In genomic region chr11:113627785-113628184, GRCm38 (mm10) we compare ENCODE assay signal across 13 mouse cellular contexts. TPM values are rescaled to one million over a fixed set of nuclear protein-coding genes. Genes with fewer than 3 reads are reported as not detected.
A peak's percentile ranks its signal among the peaks of the same experiment; 100 is the strongest.
DNase-seq lines count a peak whose midpoint lies in the region; ATAC-seq and TF ChIP-seq lines count a peak whose summit lies in the region.
"Had no signal": no experiment of that assay in that cellular context is flagged by ENCODE, and none has a peak within 500 bp of the region (broad histone marks: within the 10 kb centered on the region; RNA-seq: fewer than 3 reads in every experiment).

No protein-coding gene starts in this region.

- no peak for DNase-seq in heart, postnatal 0 days (ENCODE audit: low spot score)
- DNase-seq in heart, postnatal 4 days: no peak
- DNase-seq in lung, postnatal 14 days: peak; percentile 33
- no peak for DNase-seq in lung, adult 18-20 months
- peak; percentile 27 for DNase-seq in ZHBTc4 (ENCODE audit: low read depth, low spot score)
- peak; percentile 58 for DNase-seq in splenic B cell, adult 2 months (ENCODE audit: low read depth, low spot score)
- no peak for DNase-seq in yolk sac, embryonic 10.5 days (ENCODE audit: low spot score)
- DNase-seq in spleen, postnatal 36 days (ENCODE audit: low spot score in 2 of 2): no peak
- DNase-seq: liver, embryonic 13.5 days had no signal

- H3K9me3 ChIP-seq in heart, postnatal 0 days (replicated peaks; ENCODE audit: control insufficient read depth, low read length): no peaks in the 10 kb centered on the region
- H3K9me3 ChIP-seq: liver, embryonic 13.5 days had no signal

- peak; percentile 41 for TF ChIP-seq CTCF in heart, postnatal 0 days (IDR thresholded peaks at IDR 0.05; ENCODE audit: low read depth)

- H3K4me1 ChIP-seq in heart, postnatal 0 days (ENCODE audit: control insufficient read depth, insufficient read depth): no peaks in the 10 kb centered on the region

- H3K4me2 ChIP-seq in heart, postnatal 0 days (ENCODE audit: low read depth, low read length): no peak overlapping the region
- H3K4me2 ChIP-seq: liver, embryonic 13.5 days had no signal

- no peak overlapping the region for H3K9ac ChIP-seq in heart, postnatal 0 days (replicated peaks; ENCODE audit: low read depth, low read length)
- H3K9ac ChIP-seq: liver, embryonic 13.5 days had no signal

- no peak overlapping the region for H3K27ac ChIP-seq in heart, postnatal 0 days (ENCODE audit: low read depth)
- H3K27ac ChIP-seq: liver, embryonic 13.5 days had no signal

- no peak overlapping the region for H3K4me3 ChIP-seq in heart, postnatal 0 days (ENCODE audit: low read depth, low read length)
- H3K4me3 ChIP-seq: liver, embryonic 13.5 days; myocyte had no signal

- no peak for TF ChIP-seq EP300 in heart, postnatal 0 days (IDR thresholded peaks at IDR 0.05; ENCODE audit: low read depth)

- H3K36me3 ChIP-seq in heart, postnatal 0 days (replicated peaks; ENCODE audit: control insufficient read depth, insufficient read depth, low read length): no peaks in the 10 kb centered on the region
- H3K36me3 ChIP-seq in splenic B cell, adult 2 months (ENCODE audit: control insufficient read depth, insufficient read depth, low read length, poor library complexity, severe bottlenecking): no peaks in the 10 kb centered on the region
- H3K36me3 ChIP-seq: liver, embryonic 13.5 days had no signal

- no peaks in the 10 kb centered on the region for H3K27me3 ChIP-seq in heart, postnatal 0 days (ENCODE audit: control insufficient read depth, insufficient read depth, low read length)
- no peaks in the 10 kb centered on the region for H3K27me3 ChIP-seq in splenic B cell, adult 2 months (ENCODE audit: control insufficient read depth, insufficient read depth, low read length, poor library complexity, severe bottlenecking)
- H3K27me3 ChIP-seq: liver, embryonic 13.5 days; Patski had no signal

- ATAC-seq in heart, postnatal 0 days (ENCODE audit: insufficient read depth, low read depth): no peak
- ATAC-seq: Patski had no signal

- WGBS in heart, postnatal 0 days: 48% methylated on average over 4 of the region's 4 CpGs

RNA-seq across cellular contexts. Expression of gene Sstr2, which starts 8.6 kb away (rescaled TPM):
- total RNA-seq in heart, postnatal 0 days (2014; rRNA removed; ENCODE audit: low replicate concordance): not detected in 2 replicates
- 0.12 TPM in 1 of 2 replicates, not detected in the other for polyA plus RNA-seq in heart, postnatal 0 days (2015; fragmentation: Nextera tagmentation; extraction: Ambion mirVana)
- not detected for total RNA-seq in heart, postnatal 4 days (2021)
- total RNA-seq: gastrocnemius, adult 18-20 months; heart, postnatal 14 days had no signal

RNA-seq across cellular contexts. Expression of gene Cog1, which starts 21.2 kb away (rescaled TPM):
- total RNA-seq in heart, postnatal 0 days (2014; rRNA removed; ENCODE audit: low replicate concordance): 26.5 and 30.3 TPM in 2 replicates
- 10.7 and 12.3 TPM in 2 replicates for polyA plus RNA-seq in heart, postnatal 0 days (2015; fragmentation: Nextera tagmentation; extraction: Ambion mirVana)
- total RNA-seq in heart, postnatal 4 days (2021): 10 to 100 TPM; 17.5 to 19.5 TPM

RNA-seq across cellular contexts. Expression of gene Slc39a11, which starts 22.1 kb away (rescaled TPM):
- 16.3 and 19.1 TPM in 2 replicates for total RNA-seq in heart, postnatal 0 days (2014; rRNA removed; ENCODE audit: low replicate concordance)
- polyA plus RNA-seq in heart, postnatal 0 days (2015; fragmentation: Nextera tagmentation; extraction: Ambion mirVana): 6.9 and 8.6 TPM in 2 replicates
- total RNA-seq in heart, postnatal 4 days (2021): 1 to 10 TPM; 8.2 to 9.5 TPM

RNA-seq across cellular contexts. Expression of gene Fam104a, which starts 56.2 kb away (rescaled TPM):
- 23.3 and 25.2 TPM in 2 replicates for total RNA-seq in heart, postnatal 0 days (2014; rRNA removed; ENCODE audit: low replicate concordance)
- 32.7 and 33.6 TPM in 2 replicates for polyA plus RNA-seq in heart, postnatal 0 days (2015; fragmentation: Nextera tagmentation; extraction: Ambion mirVana)
- 10 to 100 TPM; 25.2 to 27.3 TPM for total RNA-seq in heart, postnatal 4 days (2021)

RNA-seq across cellular contexts. Expression of gene D11Wsu47e, which starts 56.4 kb away (rescaled TPM):
- total RNA-seq in heart, postnatal 0 days (2014; rRNA removed; ENCODE audit: low replicate concordance): 17.4 and 18.1 TPM in 2 replicates
- polyA plus RNA-seq in heart, postnatal 0 days (2015; fragmentation: Nextera tagmentation; extraction: Ambion mirVana): 8.9 and 10.4 TPM in 2 replicates
- 1 to 10 TPM; 9.1 to 9.9 TPM for total RNA-seq in heart, postnatal 4 days (2021)

Comparison
In these comparisons a context has a peak if more than half of its experiments do, and no peak if none do; other contexts are left out.
1. DNase-seq: peak in lung, postnatal 14 days (single experiment), ZHBTc4 (single experiment) and splenic B cell, adult 2 months (single experiment); none in heart, postnatal 0 days (single experiment), heart, postnatal 4 days (single experiment), lung, adult 18-20 months (0 of 2), yolk sac, embryonic 10.5 days (single experiment) and spleen, postnatal 36 days (0 of 2).